In genomic region chr1:168429856-168430644, GRCm38 (mm10) we compare ENCODE assay signal across 8 mouse cellular contexts. TPM values are rescaled to one million over a fixed set of nuclear protein-coding genes. Genes with fewer than 3 reads are reported as not detected.
DNase-seq lines count a peak whose midpoint lies in the region; ATAC-seq and TF ChIP-seq lines count a peak whose summit lies in the region.

No protein-coding gene starts in this region.

- TF ChIP-seq CTCF in left cerebral cortex, adult 2 months (IDR thresholded peaks at IDR 0.05) = no peak
- TF ChIP-seq CTCF in olfactory bulb, adult 2 months (IDR thresholded peaks at IDR 0.05; ENCODE audit: insufficient read depth, low read depth, low read length) = no peak

- peak overlapping the region; percentile 96 for H3K27ac ChIP-seq in left cerebral cortex, adult 2 months
- H3K27ac ChIP-seq in forebrain, embryonic 12.5 days = peak overlapping the region; percentile 76
- H3K27ac ChIP-seq in limb, embryonic 13.5 days = peak overlapping the region; percentile 33; the same call in 1 of the 2 replicates
- H3K27ac ChIP-seq in olfactory bulb, adult 2 months (ENCODE audit: insufficient read depth, low read depth, low read length) = peak overlapping the region; percentile 98

- peak overlapping the region; percentile 66 for H3K4me2 ChIP-seq in forebrain, embryonic 12.5 days
- peak overlapping the region; percentile 72 for H3K4me2 ChIP-seq in limb, embryonic 13.5 days (replicated peaks)

- peaks cover 35% of the 10 kb centered on the region for H3K4me1 ChIP-seq in forebrain, embryonic 12.5 days
- peaks cover 35% of the 10 kb centered on the region for H3K4me1 ChIP-seq in limb, embryonic 13.5 days
- H3K4me1 ChIP-seq in olfactory bulb, adult 2 months (ENCODE audit: control insufficient read depth, insufficient read depth, low read length) = no peaks in the 10 kb centered on the region

- DNase-seq in left cerebral cortex, adult 2 months (ENCODE audit: extremely low spot score in 1 of 2, low spot score in 2 of 2) = no peak
- no peak for DNase-seq in left cerebral cortex, postnatal 10 days (ENCODE audit: extremely low spot score in 1 of 2, low spot score in 2 of 2)
- DNase-seq in left cerebral cortex, adult 11 months (ENCODE audit: low spot score) = no peak
- no peak for DNase-seq in urinary bladder, postnatal 36 days (ENCODE audit: low spot score in 2 of 2)
- no peak for DNase-seq in ovary, postnatal 14 days (ENCODE audit: low spot score)

- peak overlapping the region; percentile 97 for H3K9ac ChIP-seq in forebrain, embryonic 12.5 days
- H3K9ac ChIP-seq in limb, embryonic 13.5 days = peak overlapping the region; percentile 92

- ATAC-seq in forebrain, embryonic 12.5 days (ENCODE audit: low FRiP score) = no peak
- ATAC-seq in limb, embryonic 13.5 days (ENCODE audit: low FRiP score, low read depth) = no peak

- WGBS in forebrain, embryonic 12.5 days = 2% methylated on average over 5 of the region's 5 CpGs
- whole genome bisulfite sequencing in limb, embryonic 13.5 days = 2% methylated on average over 5 of the region's 5 CpGs
- 5% methylated on average over 5 of the region's 5 CpGs for WGBS in olfactory bulb, adult 2 months

- peak overlapping the region; percentile 90 for H3K4me3 ChIP-seq in left cerebral cortex, adult 2 months
- H3K4me3 ChIP-seq in forebrain, embryonic 12.5 days (replicated peaks) = peak overlapping the region; percentile 84
- peak overlapping the region; percentile 86 for H3K4me3 ChIP-seq in limb, embryonic 13.5 days
- H3K4me3 ChIP-seq in olfactory bulb, adult 2 months (ENCODE audit: insufficient read depth, low read depth, low read length) = no peak overlapping the region

- H3K36me3 ChIP-seq in forebrain, embryonic 12.5 days (replicated peaks) = no peaks in the 10 kb centered on the region
- no peaks in the 10 kb centered on the region for H3K36me3 ChIP-seq in limb, embryonic 13.5 days

- no peaks in the 10 kb centered on the region for H3K27me3 ChIP-seq in forebrain, embryonic 12.5 days
- peaks cover 19% of the 10 kb centered on the region for H3K27me3 ChIP-seq in limb, embryonic 13.5 days

- TF ChIP-seq POLR2A in olfactory bulb, adult 2 months (IDR thresholded peaks at IDR 0.05; ENCODE audit: insufficient read depth, low read depth, low read length) = no peak

- intact Hi-C loops in left cerebral cortex, adult 2 months (cut with DNase I) = loop anchor here (2.0 to 5.0 kb wide), 7 partner anchors 39 to 1027 kb away; no protein-coding TSS in a partner anchor
- intact Hi-C loops in left cerebral cortex, postnatal 10 days (cut with DNase I) = loop anchor here (2.0 to 10.0 kb wide), 6 partner anchors 185 to 1025 kb away; no protein-coding TSS in a partner anchor

- H3K9me3 ChIP-seq in forebrain, embryonic 12.5 days = no peaks in the 10 kb centered on the region
- no peaks in the 10 kb centered on the region for H3K9me3 ChIP-seq in limb, embryonic 13.5 days

RNA-seq across cellular contexts. Expression of gene Pbx1, which starts 2.0 kb away (rescaled TPM):
- 100 to 1,000 TPM; 140 to 143 TPM for total RNA-seq in left cerebral cortex, adult 2 months (2021)
- total RNA-seq in left cerebral cortex, postnatal 10 days (2021) = 100 to 1,000 TPM; 164 to 181 TPM
- 69.4 and 72.2 TPM in 2 replicates for polyA plus RNA-seq in forebrain, embryonic 12.5 days (2016; fragmentation: Nextera tagmentation; extraction: Ambion mirVana)
- polyA plus RNA-seq in limb, embryonic 13.5 days (2015; fragmentation: Nextera tagmentation; extraction: Ambion mirVana) = 31.6 and 33.0 TPM in 2 replicates
- 133 and 332 TPM in 2 replicates for polyA plus RNA-seq in olfactory bulb, adult 2 months (2012; ENCODE audit: insufficient read depth, insufficient read length, low replicate concordance, missing spikeins)

Comparison
In these comparisons a context has a peak if more than half of its experiments do, and no peak if none do; other contexts are left out.
1. H3K27ac ChIP-seq: peak in every context shown above with its lines; median percentile 98 in olfactory bulb, adult 2 months; 96 in left cerebral cortex, adult 2 months; 76 in forebrain, embryonic 12.5 days; 33 in limb, embryonic 13.5 days.